Mouse (Mus musculus) cerebellum, postnatal 25 days (tissue): Measurements from ENCODE around the gene Gm10337.

Experiments
- DNase-seq, 2 experiments: peaks; one replicate each; pipeline ENCODE4 v3.0.0; 2021; ENCODE audit warnings: mixed read lengths in 2 of 2

The Gm10337 gene

DNA sequence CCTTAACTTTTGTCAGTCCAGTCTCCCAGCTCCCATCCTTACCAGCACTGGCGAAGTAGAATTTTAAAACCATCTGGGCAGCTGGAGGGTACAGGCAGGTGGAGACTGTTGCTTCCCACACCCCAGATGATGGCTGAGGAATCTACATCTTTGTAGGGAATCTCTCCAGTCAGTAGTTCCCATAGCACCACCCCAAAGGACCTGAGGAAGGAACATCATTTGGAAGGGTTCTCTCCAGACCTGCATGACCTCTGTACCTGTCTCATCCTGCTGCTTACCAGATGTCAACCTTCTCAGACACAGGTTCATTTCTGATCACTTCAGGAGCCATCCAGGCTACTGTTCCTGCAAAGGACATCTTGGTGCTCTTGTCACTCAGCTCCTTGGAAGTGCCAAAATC lies at the start of gene Gm10337:
Gene Gm10337 (plus strand): TSS at position 276 of the 400 bp plus-strand sequence.
- DNase-seq = no peak

DNA sequence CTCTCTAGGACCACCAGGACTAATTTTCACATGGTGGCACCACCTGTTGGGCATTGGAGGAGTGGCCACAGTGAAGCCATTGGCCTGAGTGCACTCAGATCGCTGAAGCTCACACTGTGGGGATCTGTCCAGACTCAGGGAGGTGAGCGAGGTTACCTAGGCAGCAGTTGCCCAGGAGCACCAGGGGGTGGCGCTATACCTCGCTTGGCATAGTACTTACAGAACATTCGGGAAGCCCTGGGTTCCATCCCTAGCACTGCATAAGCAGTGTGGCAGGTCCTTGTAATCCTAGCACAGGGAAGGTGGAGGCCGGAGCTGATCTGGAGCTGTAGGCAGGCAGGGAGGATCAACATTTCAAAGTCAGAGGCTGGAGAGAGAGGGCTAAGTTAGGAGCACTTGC lies 47.5 kb upstream of the Gm10337 start:
- peak; percentile 29 to 49 for DNase-seq

- DNase-seq = no peak
Measured at GRCm38 (mm10) chr15:102458050-102458736, 45.3 kb upstream of the Gm10337 start.

DNA sequence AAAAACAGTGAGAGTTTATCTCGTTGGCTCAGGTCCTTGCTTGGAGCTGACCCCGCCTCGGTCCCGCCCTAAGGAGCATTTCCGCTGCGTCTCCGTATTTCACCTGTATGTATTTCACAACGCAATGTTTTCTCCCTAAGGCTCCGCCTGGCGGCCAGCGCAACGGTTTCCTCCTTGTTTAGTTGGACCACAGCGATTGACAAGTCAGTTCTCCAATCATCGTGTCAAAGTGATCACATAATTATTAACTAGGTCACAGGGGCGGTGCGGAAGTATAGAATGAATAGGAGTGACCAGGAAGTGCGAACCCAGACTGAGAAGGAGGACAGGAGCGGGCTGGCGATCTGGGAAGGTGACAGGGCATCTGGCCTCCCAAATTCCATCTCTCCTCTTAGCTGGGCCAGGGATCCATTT lies 44.6 kb upstream of the Gm10337 start, which contains the start of gene Prr13:
Gene Prr13 (plus strand): TSS at position 125 of the 414 bp plus-strand sequence.
- DNase-seq = peak; percentile 93 to 96

GRCm38 (mm10) chr15:102459381-102459780 lies 44.1 kb upstream of the Gm10337 start:
- DNase-seq = no peak

DNA sequence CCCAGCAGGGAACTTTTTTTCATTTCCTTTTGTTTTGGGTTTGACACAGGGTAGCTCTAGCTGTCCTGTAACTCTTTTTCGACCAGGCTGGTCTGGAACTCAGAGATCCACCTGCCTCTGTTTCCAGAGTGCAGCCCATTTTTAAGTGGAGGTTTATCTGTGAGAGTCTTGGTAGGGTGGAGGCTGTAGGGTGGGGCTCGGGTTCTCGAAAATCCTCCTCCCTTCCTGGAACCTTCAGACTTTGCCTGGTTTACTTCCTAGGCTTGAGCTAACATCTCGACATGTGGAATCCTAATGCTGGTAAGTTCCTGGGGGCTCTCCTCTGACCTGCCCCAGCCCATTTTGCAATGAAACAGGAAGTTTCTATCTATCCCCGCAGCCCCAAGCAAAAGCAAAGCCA lies 43.7 kb upstream of the Gm10337 start:
- DNase-seq = no peak

GRCm38 (mm10) chr15:102460409-102460808 lies 43.1 kb upstream of the Gm10337 start:
- peak; percentile 29 to 34 for DNase-seq

DNA sequence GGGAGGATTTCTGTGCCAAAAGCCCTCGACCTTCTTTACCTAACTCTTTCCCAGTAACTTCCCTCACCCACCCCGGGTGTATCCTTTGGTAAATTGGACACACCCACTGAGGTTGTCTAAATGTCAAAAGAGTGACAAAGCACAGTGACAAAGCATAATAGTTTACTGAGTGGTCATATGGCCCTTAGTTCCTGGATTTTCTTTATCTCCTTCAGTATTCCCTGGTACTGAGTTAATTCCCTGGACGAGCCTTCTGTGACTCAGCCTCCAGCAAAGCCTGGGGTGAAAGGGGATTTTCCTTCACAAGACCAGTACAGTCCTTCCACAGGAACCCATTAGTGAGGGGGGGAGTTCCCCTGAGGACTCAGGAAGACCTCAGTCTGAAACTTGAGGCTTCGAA lies 42.6 kb upstream of the Gm10337 start:
- DNase-seq = no peak

GRCm38 (mm10) chr15:102461430-102462075 lies 42.0 kb upstream of the Gm10337 start:
- DNase-seq = no peak

DNA sequence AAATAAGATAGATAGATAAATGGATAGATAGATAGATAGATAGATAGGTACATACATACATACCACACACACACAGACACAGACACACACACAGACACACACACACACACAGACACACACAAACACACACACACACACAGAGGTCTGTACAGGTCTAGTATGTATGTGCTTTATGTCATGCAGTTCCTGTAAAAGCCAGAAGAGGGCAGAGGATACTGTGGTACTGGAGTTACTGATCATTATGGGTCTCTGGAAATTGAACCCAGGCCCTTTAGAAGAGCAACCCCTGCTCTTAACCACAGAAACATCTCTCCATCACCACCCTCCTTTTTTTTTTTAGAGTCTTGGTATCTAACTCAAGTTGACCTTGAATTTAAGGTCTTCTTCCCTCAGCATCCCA lies 39.9 kb upstream of the Gm10337 start:
- DNase-seq = no peak

- no peak for DNase-seq
Measured at GRCm38 (mm10) chr15:102468675-102469370, 34.7 kb upstream of the Gm10337 start.

DNA sequence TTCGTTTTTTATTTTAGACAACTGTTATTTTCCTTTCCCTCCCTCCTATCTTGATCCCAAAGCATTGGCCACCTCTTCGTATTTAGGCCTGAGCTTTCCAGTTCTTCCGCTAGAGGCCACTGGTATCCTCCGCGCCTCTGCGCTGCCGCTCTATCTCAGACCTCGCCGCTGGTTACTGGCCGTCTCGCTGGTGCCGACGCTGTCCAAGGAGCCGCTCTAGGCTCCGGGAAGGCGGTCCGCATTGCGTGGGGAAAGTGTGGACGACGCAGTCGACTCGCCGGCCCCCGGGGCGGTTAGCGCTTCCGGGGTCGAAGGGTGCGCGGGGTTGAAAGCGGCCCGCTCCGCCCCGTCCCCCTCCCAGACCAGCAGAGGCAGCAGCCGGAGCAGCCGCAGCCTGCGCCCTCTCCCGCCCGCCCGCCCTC lies 33.3 kb upstream of the Gm10337 start, which contains the start of gene Pcbp2:
Gene Pcbp2 (plus strand): TSS at position 357 of the 422 bp plus-strand sequence.
- DNase-seq = peak; percentile 96 to 98

DNA sequence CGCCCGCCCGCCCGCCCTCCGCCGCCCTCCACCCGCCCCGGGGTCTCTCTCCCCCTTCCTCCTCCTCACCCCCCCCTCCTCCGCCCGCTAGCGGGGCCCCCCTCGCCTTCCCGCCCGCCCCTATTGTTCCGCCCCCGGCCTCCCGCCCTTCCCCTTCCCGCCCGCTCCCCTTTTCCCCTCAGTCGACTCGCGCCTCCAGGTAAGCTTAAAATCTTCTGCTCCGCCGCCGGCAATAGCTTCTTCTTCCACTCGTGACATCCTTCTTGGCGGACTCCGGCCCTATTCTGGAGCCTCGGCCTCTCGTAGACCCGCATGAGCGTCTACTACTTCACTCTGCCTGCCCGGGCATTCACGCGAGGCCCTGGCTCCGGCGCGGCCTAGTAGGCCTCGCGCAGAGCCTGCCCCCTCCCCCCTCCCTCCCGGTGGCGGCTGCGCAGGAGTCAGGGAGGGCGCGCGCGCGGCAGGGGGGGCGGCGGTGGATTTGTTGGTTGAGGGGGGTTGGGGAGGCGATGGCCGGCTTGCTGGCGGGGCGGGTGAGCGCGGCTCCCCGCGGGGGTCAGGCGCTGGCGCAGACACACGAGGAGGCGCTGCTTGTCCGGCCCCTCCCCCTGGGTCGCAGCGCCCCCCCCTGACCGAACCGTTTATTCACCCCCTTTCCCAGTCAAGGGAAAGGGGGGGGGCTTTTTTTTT lies 32.8 kb upstream of the Gm10337 start:
- DNase-seq = peak; percentile 91 to 96

DNA sequence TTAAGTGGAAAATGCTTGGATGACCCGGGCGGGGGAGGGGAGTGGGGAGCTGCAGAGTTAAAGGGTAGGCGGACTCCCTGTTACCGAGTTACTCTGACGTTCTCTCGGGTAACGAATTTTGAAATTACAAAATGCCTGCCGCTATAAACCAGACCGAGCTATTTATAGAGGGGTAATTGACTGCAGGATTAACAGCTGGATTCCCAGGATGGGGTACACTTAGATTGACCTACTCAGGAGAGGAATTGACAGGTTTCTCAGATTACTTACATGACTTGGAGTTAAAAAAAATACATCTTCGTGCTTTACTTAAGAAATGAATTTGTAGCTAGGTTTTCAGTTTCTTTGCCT lies 32.3 kb upstream of the Gm10337 start:
- no peak for DNase-seq

DNA sequence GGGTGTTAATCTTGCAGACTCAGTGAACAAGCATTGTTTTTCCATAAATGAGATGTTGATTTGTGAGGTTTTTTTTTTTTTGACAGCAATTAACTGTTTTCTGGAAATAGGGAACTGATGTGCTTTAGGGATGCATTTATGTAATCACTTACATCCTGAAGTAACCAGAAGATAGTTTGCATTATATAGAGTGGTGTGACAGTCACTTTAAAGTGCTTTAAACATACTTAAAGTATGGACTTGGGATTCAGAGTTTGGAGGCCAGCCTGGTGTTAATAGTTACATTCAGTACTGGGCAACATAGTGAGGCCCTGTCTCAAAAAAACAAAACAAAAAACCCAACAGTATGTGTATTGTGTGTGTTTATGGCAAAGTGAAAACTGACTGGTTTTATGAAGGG lies 31.8 kb upstream of the Gm10337 start:
- no peak for DNase-seq

GRCm38 (mm10) chr15:102473246-102473645 lies 30.3 kb upstream of the Gm10337 start:
- peak in 1 of 2 experiments; percentile 38 for DNase-seq

- no peak for DNase-seq
Measured at GRCm38 (mm10) chr15:102474520-102474919, 29.0 kb upstream of the Gm10337 start.

DNA sequence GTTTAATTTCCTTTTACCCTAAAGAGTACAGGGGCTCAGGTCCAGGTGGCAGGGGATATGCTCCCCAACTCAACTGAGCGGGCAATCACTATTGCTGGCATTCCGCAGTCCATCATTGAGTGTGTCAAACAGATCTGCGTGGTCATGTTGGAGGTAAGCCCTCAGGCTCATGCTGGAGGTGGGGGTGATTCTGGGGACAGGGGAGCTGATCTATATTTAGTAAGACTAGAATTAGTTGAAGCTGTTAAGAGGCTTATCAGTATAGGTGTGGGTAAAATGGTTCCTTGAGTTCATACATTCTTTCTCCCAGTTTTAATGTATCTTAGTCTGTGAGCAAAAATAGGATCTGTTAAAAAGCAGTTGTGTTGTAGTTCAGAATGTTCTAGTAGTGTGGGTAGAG lies 20.4 kb upstream of the Gm10337 start:
- DNase-seq = no peak

DNA sequence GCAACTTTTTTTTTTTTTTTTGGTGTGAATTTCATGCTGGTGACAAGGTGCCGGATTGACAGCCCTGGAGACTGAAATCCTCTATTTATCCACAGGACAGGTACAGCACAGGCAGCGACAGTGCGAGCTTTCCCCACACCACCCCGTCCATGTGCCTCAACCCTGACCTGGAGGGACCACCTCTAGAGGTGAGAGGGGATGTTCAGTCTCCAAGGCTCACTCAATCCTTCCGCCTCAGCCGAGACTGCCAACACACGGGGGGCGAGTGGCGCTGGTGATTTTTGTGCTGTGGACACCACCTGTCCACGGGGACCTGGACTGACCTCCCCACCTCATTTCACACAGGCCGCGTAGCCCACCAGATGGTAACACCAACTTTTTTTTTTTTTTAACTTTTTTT lies 17.7 kb upstream of the Gm10337 start:
- DNase-seq = no peak

GRCm38 (mm10) chr15:102487664-102488063 lies 15.9 kb upstream of the Gm10337 start:
- DNase-seq = no peak

DNA sequence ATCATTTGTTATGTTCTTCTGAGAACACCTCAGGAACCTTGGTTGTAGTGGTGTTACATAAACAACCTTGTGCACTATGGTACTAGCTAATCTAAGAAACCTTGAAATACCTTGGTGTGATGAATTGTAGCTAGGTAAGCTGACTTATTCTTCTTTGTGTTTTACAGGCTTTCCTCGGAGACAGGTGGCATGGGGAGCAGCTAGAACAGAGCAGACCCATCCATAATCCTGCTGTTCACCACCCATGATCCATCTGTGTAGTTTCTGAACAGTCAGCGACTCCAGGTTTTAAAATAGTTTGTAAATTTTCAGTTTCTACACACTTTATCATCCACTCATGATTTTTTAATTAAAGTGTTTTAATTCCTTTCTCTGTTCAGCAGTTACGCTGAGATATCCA lies 5.2 kb upstream of the Gm10337 start:
- DNase-seq = no peak

GRCm38 (mm10) chr15:102499370-102499769 lies 4.2 kb upstream of the Gm10337 start:
- DNase-seq = peak in 1 of 2 experiments; percentile 59

DNA sequence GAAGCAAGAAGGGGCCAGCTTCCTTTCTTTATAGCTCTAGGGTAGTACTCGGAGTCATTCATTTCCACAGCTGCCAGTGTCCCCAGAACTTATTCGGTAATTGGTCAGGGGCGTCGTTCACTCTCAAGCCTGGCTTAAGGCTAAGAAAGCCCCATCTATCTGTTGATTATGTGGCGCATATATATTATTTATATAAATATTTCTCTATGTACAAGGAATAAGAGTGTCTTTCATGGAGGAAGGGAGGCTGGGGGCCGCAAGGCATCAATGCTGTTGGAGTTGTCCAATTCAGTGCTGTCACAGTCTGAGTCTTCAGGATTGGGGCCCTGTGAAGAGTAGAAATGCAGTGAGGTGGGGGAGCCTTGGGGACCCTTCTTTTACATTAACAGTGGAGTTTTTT lies 3.7 kb upstream of the Gm10337 start:
- DNase-seq = no peak
